Mouse (Mus musculus): ENCODE data around the gene Sphk1. TPM values are rescaled to one million over a fixed set of nuclear protein-coding genes. Genes with fewer than 3 reads are reported as not detected.

The Sphk1 gene
- polyA plus RNA-seq, 1 experiment from 2014 or later = 9.3 TPM

GRCm38 (mm10) chr11:116532810-116533338, 2.1 kb downstream of the Sphk1 start:
- under 1% methylated on average over 50 of the region's 50 CpGs for WGBS
- 0 out of 2 replicates have a peak, but pooled peaks have one; percentile 13 for ATAC-seq (ENCODE audit: low FRiP score, low read depth)
- Histone ChIP-seq H3K36me3 (peaks cover 7% of the 10 kb centered on the region; the same call in 1 of the 2 replicates), H3K4me1 (peaks cover 49% of the 10 kb centered on the region), H3K9ac (peak overlapping the region; percentile 42), H3K27ac (no peak overlapping the region), H3K9me3 (no peaks in the 10 kb centered on the region), H3K27me3 (replicated peaks) (peaks cover 55% of the 10 kb centered on the region), H3K4me3 (peak overlapping the region; percentile 43), H3K4me2 (replicated peaks) (peak overlapping the region; percentile 72)

- Histone ChIP-seq H3K4me1 (peaks cover 49% of the 10 kb centered on the region), H3K9me3 (no peaks in the 10 kb centered on the region), H3K27me3 (replicated peaks) (peaks cover 55% of the 10 kb centered on the region), H3K9ac (peak overlapping the region; percentile 42), H3K4me3 (peak overlapping the region; percentile 43), H3K4me2 (replicated peaks) (peak overlapping the region; percentile 72), H3K36me3 (peaks cover 14% of the 10 kb centered on the region), H3K27ac (no peak overlapping the region)
- WGBS = under 1% methylated on average over 63 of the region's 63 CpGs
- ATAC-seq (ENCODE audit: low FRiP score, low read depth) = no peak
These were observed 2.8 kb downstream of the Sphk1 start for GRCm38 (mm10) chr11:116533341-116534153.

- Histone ChIP-seq H3K4me2 (replicated peaks) (peak overlapping the region; percentile 72), H3K4me1 (peaks cover 49% of the 10 kb centered on the region), H3K36me3 (peaks cover 22% of the 10 kb centered on the region), H3K27me3 (replicated peaks) (peaks cover 55% of the 10 kb centered on the region), H3K9me3 (no peaks in the 10 kb centered on the region), H3K9ac (no peak overlapping the region), H3K4me3 (peak overlapping the region; percentile 43), H3K27ac (no peak overlapping the region)
- 22% methylated on average over 20 of the region's 20 CpGs for WGBS
- ATAC-seq (ENCODE audit: low FRiP score, low read depth) = no peak
These were observed 3.6 kb downstream of the Sphk1 start for GRCm38 (mm10) chr11:116534154-116534865.

- H3K9ac ChIP-seq = no peak overlapping the region
- peaks cover 33% of the 10 kb centered on the region for H3K4me1 ChIP-seq
- peaks cover 46% of the 10 kb centered on the region for H3K36me3 ChIP-seq
These were observed 6.0 kb downstream of the Sphk1 start for GRCm38 (mm10) chr11:116536685-116537084.

GRCm38 (mm10) chr11:116537388-116537787, 6.7 kb downstream of the Sphk1 start:
- 77% methylated on average over 5 of the region's 5 CpGs for WGBS

More at GRCm38 (mm10) chr11:116536685-116537084, 6.0 kb downstream of the Sphk1 start:
- Histone ChIP-seq H3K27me3 (replicated peaks) (peaks cover 35% of the 10 kb centered on the region), H3K4me2 (replicated peaks) (no peak overlapping the region), H3K9me3 (no peaks in the 10 kb centered on the region), H3K4me3 (no peak overlapping the region), H3K27ac (no peak overlapping the region)
- ATAC-seq (ENCODE audit: low FRiP score, low read depth) = no peak
- 91% methylated on average over 7 of the region's 7 CpGs for WGBS

GRCm38 (mm10) chr11:116538142-116538735, 7.5 kb downstream of the Sphk1 start:
- Histone ChIP-seq H3K4me2 (replicated peaks) (no peak overlapping the region), H3K9ac (no peak overlapping the region), H3K9me3 (no peaks in the 10 kb centered on the region), H3K27ac (no peak overlapping the region), H3K36me3 (peaks cover 61% of the 10 kb centered on the region), H3K27me3 (replicated peaks) (peaks cover 20% of the 10 kb centered on the region), H3K4me3 (no peak overlapping the region), H3K4me1 (peaks cover 17% of the 10 kb centered on the region; the same call in 1 of the 2 replicates)
- WGBS = 85% methylated on average over 12 of the region's 12 CpGs
- ATAC-seq (ENCODE audit: low FRiP score, low read depth) = no peak

More at GRCm38 (mm10) chr11:116537388-116537787, 6.7 kb downstream of the Sphk1 start:
- no peak overlapping the region for H3K9ac ChIP-seq
- ATAC-seq (ENCODE audit: low FRiP score, low read depth) = no peak
- H3K27ac ChIP-seq = no peak overlapping the region
- H3K4me2 ChIP-seq (replicated peaks) = no peak overlapping the region
- no peak overlapping the region for H3K4me3 ChIP-seq
- H3K36me3 ChIP-seq = peaks cover 53% of the 10 kb centered on the region
- peaks cover 28% of the 10 kb centered on the region for H3K27me3 ChIP-seq (replicated peaks)
- no peaks in the 10 kb centered on the region for H3K9me3 ChIP-seq
- H3K4me1 ChIP-seq = peaks cover 26% of the 10 kb centered on the region

- no peak for ATAC-seq (ENCODE audit: low FRiP score, low read depth)
- H3K4me3 ChIP-seq = no peak overlapping the region
- H3K9me3 ChIP-seq = no peaks in the 10 kb centered on the region
- no peak overlapping the region for H3K4me2 ChIP-seq (replicated peaks)
- H3K27me3 ChIP-seq (replicated peaks) = no peaks in the 10 kb centered on the region
- no peaks in the 10 kb centered on the region for H3K4me1 ChIP-seq
- H3K9ac ChIP-seq = no peak overlapping the region
- H3K27ac ChIP-seq = no peak overlapping the region
- peaks cover 90% of the 10 kb centered on the region for H3K36me3 ChIP-seq
- 97% methylated on average over 11 of the region's 11 CpGs for WGBS
These were observed 10.5 kb downstream of the Sphk1 start for GRCm38 (mm10) chr11:116541183-116541582.

GRCm38 (mm10) chr11:116543110-116543509, 12.4 kb downstream of the Sphk1 start:
- H3K4me2 ChIP-seq (replicated peaks) = no peak overlapping the region
- no peak overlapping the region for H3K4me3 ChIP-seq
- H3K9ac ChIP-seq = no peak overlapping the region
- no peaks in the 10 kb centered on the region for H3K27me3 ChIP-seq (replicated peaks)
- WGBS = 89% methylated on average over 4 of the region's 4 CpGs
- H3K9me3 ChIP-seq = no peaks in the 10 kb centered on the region
- ATAC-seq (ENCODE audit: low FRiP score, low read depth) = no peak
- no peaks in the 10 kb centered on the region for H3K4me1 ChIP-seq
- H3K27ac ChIP-seq = no peak overlapping the region
- peaks cover 93% of the 10 kb centered on the region for H3K36me3 ChIP-seq

GRCm38 (mm10) chr11:116547296-116548060, 16.8 kb downstream of the Sphk1 start:
- ATAC-seq (ENCODE audit: low FRiP score, low read depth) = no peak
- Histone ChIP-seq H3K4me2 (replicated peaks) (no peak overlapping the region), H3K4me1 (peaks cover 16% of the 10 kb centered on the region; the same call in 1 of the 2 replicates), H3K36me3 (peaks cover 49% of the 10 kb centered on the region), H3K9me3 (no peaks in the 10 kb centered on the region), H3K27ac (no peak overlapping the region), H3K9ac (no peak overlapping the region), H3K4me3 (no peak overlapping the region), H3K27me3 (replicated peaks) (no peaks in the 10 kb centered on the region)
- WGBS = 91% methylated on average over 17 of the region's 17 CpGs

GRCm38 (mm10) chr11:116548780-116549179, 18.1 kb downstream of the Sphk1 start:
- ATAC-seq (ENCODE audit: low FRiP score, low read depth) = no peak

GRCm38 (mm10) chr11:116549273-116550038, 18.7 kb downstream of the Sphk1 start:
- peaks cover 29% of the 10 kb centered on the region for H3K36me3 ChIP-seq
- H3K4me3 ChIP-seq = no peak overlapping the region
- no peak overlapping the region for H3K4me2 ChIP-seq (replicated peaks)
- no peaks in the 10 kb centered on the region for H3K9me3 ChIP-seq
- ATAC-seq (ENCODE audit: low FRiP score, low read depth) = no peak
- WGBS = 91% methylated on average over 11 of the region's 11 CpGs
- peaks cover 18% of the 10 kb centered on the region; the same call in 1 of the 2 replicates for H3K4me1 ChIP-seq
- no peaks in the 10 kb centered on the region for H3K27me3 ChIP-seq (replicated peaks)
- no peak overlapping the region for H3K27ac ChIP-seq
- no peak overlapping the region for H3K9ac ChIP-seq

More at GRCm38 (mm10) chr11:116548780-116549179, 18.1 kb downstream of the Sphk1 start:
- H3K27me3 ChIP-seq (replicated peaks) = no peaks in the 10 kb centered on the region
- 95% methylated on average over 9 of the region's 9 CpGs for WGBS
- H3K9me3 ChIP-seq = no peaks in the 10 kb centered on the region
- no peak overlapping the region for H3K4me3 ChIP-seq
- peaks cover 36% of the 10 kb centered on the region for H3K36me3 ChIP-seq
- H3K9ac ChIP-seq = no peak overlapping the region
- H3K4me1 ChIP-seq = peaks cover 18% of the 10 kb centered on the region; the same call in 1 of the 2 replicates
- H3K27ac ChIP-seq = no peak overlapping the region
- no peak overlapping the region for H3K4me2 ChIP-seq (replicated peaks)
